Mouse (Mus musculus) bone marrow macrophage, adult 2 months (primary cell): Measurements from ENCODE around the gene Immp2l.

Source experiments
- CTCF ChIP-seq: IDR thresholded peaks from 2 replicates; pipeline ENCODE4 v1.5.1; 2012; ENCODE audit warnings: low read depth, mild to moderate bottlenecking, low read length, moderate library complexity
- POLR2A ChIP-seq: IDR thresholded peaks from 2 replicates; pipeline ENCODE4 v1.6.1; 2012; ENCODE audit warnings: mild to moderate bottlenecking, low read depth, low read length, borderline replicate concordance

GRCm38 (mm10) chr12:41494620-41495019, 470.7 kb downstream of the Immp2l start:
- TF ChIP-seq POLR2A (no peak), CTCF (no peak)
